In the genomic region with DNA sequence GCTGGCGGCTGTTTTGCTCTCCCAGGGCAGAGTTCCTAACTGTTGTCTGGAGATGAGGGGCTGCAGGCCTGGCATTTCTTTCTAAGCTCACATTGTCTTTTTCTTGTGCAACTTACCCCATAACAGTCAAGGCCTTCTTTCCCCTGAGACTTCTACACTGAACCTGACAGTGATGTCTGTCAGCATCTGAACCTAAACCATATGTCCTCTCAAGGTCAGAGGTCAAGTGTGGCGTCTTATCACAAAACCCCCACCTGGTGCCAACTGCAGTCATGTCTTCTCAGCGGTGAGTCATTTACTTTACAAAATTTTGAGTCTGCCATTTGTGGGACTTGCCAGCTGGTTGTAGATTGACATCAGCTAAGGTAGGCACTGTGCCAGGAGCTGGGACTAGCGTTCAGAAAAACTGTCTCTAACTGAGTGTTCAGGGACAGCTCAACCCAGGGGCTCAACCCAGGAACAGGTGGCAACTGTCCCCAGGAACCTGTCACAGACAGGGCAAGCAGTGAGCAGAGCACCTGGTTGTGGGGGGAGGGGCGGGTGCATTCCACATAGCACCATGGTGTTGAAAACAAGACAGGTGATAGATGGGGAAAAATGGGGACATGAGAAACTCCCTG, we compare ENCODE assay signal across 9 mouse cellular contexts.
A peak's percentile ranks its signal among the peaks of the same experiment; 100 is the strongest.
DNase-seq lines count a peak whose midpoint lies in the region; ATAC-seq lines count a peak whose summit lies in the region.
"Had no signal": no experiment of that assay in that cellular context is flagged by ENCODE, and none has a peak within 500 bp of the region (broad histone marks: within the 10 kb centered on the region; RNA-seq: fewer than 3 reads in every experiment).

No protein-coding gene starts in this region.

- H3K9me3 ChIP-seq in limb, embryonic 13.5 days = no peaks in the 10 kb centered on the region
- H3K9me3 ChIP-seq in limb, embryonic 10.5 days (replicated peaks) = no peaks in the 10 kb centered on the region

- 59% methylated on average over 5 of the region's 5 CpGs for WGBS in limb, embryonic 13.5 days
- 74% methylated on average over 5 of the region's 5 CpGs for WGBS in limb, embryonic 10.5 days

- H3K4me1 ChIP-seq in limb, embryonic 13.5 days = peaks cover 12% of the 10 kb centered on the region
- H3K4me1 ChIP-seq in limb, embryonic 10.5 days = peaks cover 39% of the 10 kb centered on the region

- H3K4me2 ChIP-seq in limb, embryonic 13.5 days (replicated peaks) = no peak overlapping the region

- peak; percentile 36 for DNase-seq in adrenal gland, adult 2 months
- no peak for DNase-seq in adrenal gland, postnatal 4 days (ENCODE audit: low spot score in 2 of 2)
- no peak for DNase-seq in limb, embryonic 10.5 days (ENCODE audit: low spot score)
- DNase-seq in layer of hippocampus, postnatal 36 days = peak; percentile 21 to 46
- DNase-seq in embryo, embryonic 11 days = no peak
- no peak for DNase-seq in T-cell, adult 2 months (ENCODE audit: low spot score)
- DNase-seq: spleen, adult 18-20 months had no signal

- H3K27me3 ChIP-seq in limb, embryonic 13.5 days = no peaks in the 10 kb centered on the region
- no peaks in the 10 kb centered on the region for H3K27me3 ChIP-seq in limb, embryonic 10.5 days (ENCODE audit: low read depth, poor library complexity, severe bottlenecking)

- 0 out of 2 replicates have a peak, but pooled peaks have one; percentile 40 for ATAC-seq in limb, embryonic 13.5 days (ENCODE audit: low FRiP score, low read depth)
- ATAC-seq in cerebellum, adult (ENCODE audit: insufficient number of reproducible peaks, low FRiP score, low TSS enrichment) = peak; percentile 69

- no peak overlapping the region for H3K9ac ChIP-seq in limb, embryonic 13.5 days

- no peak overlapping the region for H3K4me3 ChIP-seq in limb, embryonic 13.5 days
- no peak overlapping the region for H3K4me3 ChIP-seq in limb, embryonic 10.5 days

- H3K27ac ChIP-seq in limb, embryonic 13.5 days = no peak overlapping the region
- H3K27ac ChIP-seq in limb, embryonic 10.5 days = no peak overlapping the region

- H3K36me3 ChIP-seq in limb, embryonic 13.5 days = no peaks in the 10 kb centered on the region
- no peaks in the 10 kb centered on the region for H3K36me3 ChIP-seq in limb, embryonic 10.5 days

Comparison
In these comparisons a context has a peak if more than half of its experiments do, and no peak if none do; other contexts are left out.
1. DNase-seq: peak in adrenal gland, adult 2 months (single experiment) and layer of hippocampus, postnatal 36 days (2 of 2); none in adrenal gland, postnatal 4 days (0 of 2), limb, embryonic 10.5 days (single experiment), embryo, embryonic 11 days (single experiment) and T-cell, adult 2 months (single experiment).